Mouse (Mus musculus) CH12.LX (cell line): ENCODE measurements around the gene Best3.

Experiments used
- BHLHE40 ChIP-seq: IDR thresholded peaks from 2 replicates; pipeline ENCODE4 v1.6.1; 2011; ENCODE audit warnings: mild to moderate bottlenecking, low read depth, low read length, improper control_type of control experiment
- CTCF ChIP-seq, 2 experiments: IDR thresholded peaks in 1 of 2; conservative IDR thresholded peaks in 1 of 2; 2 replicates each; pipeline ENCODE4 v1.5.1; 2011 to 2012; ENCODE audit warnings: low read depth in 2 of 2, low read length in 2 of 2, improper control_type of control experiment in 1 of 2, inconsistent platforms in 1 of 2, mild to moderate bottlenecking in 1 of 2, moderate library complexity in 1 of 2
- MAFK ChIP-seq: IDR thresholded peaks from 2 replicates; pipeline ENCODE4 v1.6.1; 2011; ENCODE audit warnings: low read length, improper control_type of control experiment; ENCODE audit not compliant: insufficient replicate concordance
- NELFE ChIP-seq: IDR thresholded peaks from 2 replicates; pipeline ENCODE4 v1.6.1; 2011; ENCODE audit warnings: low read depth, low read length, improper control_type of control experiment
- UBTF ChIP-seq: IDR thresholded peaks from 2 replicates; pipeline ENCODE4 v1.6.1; 2012; ENCODE audit warnings: low read depth, mild to moderate bottlenecking, inconsistent platforms, low read length, improper control_type of control experiment, moderate library complexity

DNA sequence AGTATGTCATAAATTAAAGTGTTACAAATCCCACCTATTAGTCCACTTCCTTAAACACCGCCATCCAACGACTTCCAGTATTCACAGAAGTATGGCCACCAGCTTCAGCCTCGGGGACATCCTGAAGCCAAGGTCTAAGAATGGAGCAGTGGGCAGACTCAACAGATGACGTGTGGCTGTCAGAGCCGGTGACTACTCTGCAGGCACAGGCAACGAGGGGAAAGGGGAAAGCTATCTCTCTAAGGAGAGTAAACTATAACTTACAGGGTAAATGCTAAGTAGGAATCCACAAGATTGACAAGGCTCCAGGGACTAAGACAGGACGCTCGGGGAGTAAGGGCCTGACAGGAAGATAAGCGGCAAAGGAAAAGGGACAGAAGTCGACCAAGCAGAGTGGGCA is 41.2 kb upstream of the Best3 start:
- TF ChIP-seq CTCF (conservative IDR thresholded peaks at IDR 0.05 in 1 of 2, IDR thresholded peaks at IDR 0.05 in 1 of 2; ENCODE audit: low read depth in 2 of 2, low read length in 2 of 2) (no peak), MAFK (no peak), NELFE (no peak), UBTF (no peak), BHLHE40 (no peak)
